Mouse (Mus musculus) hindbrain, embryonic 15.5 days (tissue): Measurements from ENCODE around the gene Gga1. TPM values are rescaled to one million over a fixed set of nuclear protein-coding genes. Genes with fewer than 3 reads are reported as not detected.

Source experiments
- ATAC-seq: fragments of 200-750 bp; cut with Nextera tagmentation; 2 replicates; pipeline ENCODE4 v1.8.0; 2017; ENCODE audit warnings: low read depth, moderate number of reproducible peaks, moderate TSS enrichment; ENCODE audit not compliant: low FRiP score
- H3K27ac ChIP-seq: fragments of 300-500 bp; sonication (generic); replicated peaks from 2 replicates; pipeline ENCODE4 v1.5.1; 2015; ENCODE audit warnings: mild to moderate bottlenecking, inconsistent platforms
- H3K27me3 ChIP-seq: fragments of 300-500 bp; sonication (generic); 2 replicates; pipeline ENCODE4 v1.6.1; 2015; ENCODE audit warnings: control low read depth, inconsistent platforms
- H3K36me3 ChIP-seq: fragments of 300-500 bp; sonication (generic); 2 replicates; pipeline ENCODE4 v1.6.1; 2015; ENCODE audit warnings: control low read depth, inconsistent platforms
- H3K4me1 ChIP-seq: fragments of 300-500 bp; sonication (generic); replicated peaks from 2 replicates; pipeline ENCODE4 v1.6.1; 2015; ENCODE audit warnings: control low read depth, inconsistent platforms
- H3K4me2 ChIP-seq: fragments of 300-500 bp; sonication (generic); 2 replicates; pipeline ENCODE4 v1.6.1; 2015; ENCODE audit warnings: moderate library complexity, mild to moderate bottlenecking, inconsistent platforms
- H3K4me3 ChIP-seq: fragments of 300-500 bp; sonication (generic); 2 replicates; pipeline ENCODE4 v1.5.1; 2015; ENCODE audit warnings: mild to moderate bottlenecking, inconsistent platforms
- H3K9ac ChIP-seq: fragments of 300-500 bp; sonication (generic); 2 replicates; pipeline ENCODE4 v1.6.1; 2015; ENCODE audit warnings: inconsistent platforms
- H3K9me3 ChIP-seq: fragments of 300-500 bp; sonication (generic); 2 replicates; pipeline ENCODE4 v1.6.1; 2016; ENCODE audit warnings: control low read depth, inconsistent platforms
- WGBS: fragments of 180-500 bp; shearing (Covaris S2); methylation state at CpG from one replicate; pipeline ENCODE4 v1.1.7; 2015; 5-methylcytosine and 5-hydroxymethylcytosine counted together
- polyA plus RNA-seq: library from polyadenylated mRNA; unstranded; fragments of >200 nt; fragmentation: Nextera tagmentation; extraction: Ambion mirVana; gene quantifications from 2 replicates; pipeline ENCODE4 v1.2.1, GENCODE M21; 2015

Gga1 gene
- polyA plus RNA-seq, 1 experiment from 2014 or later = 51.9 TPM

DNA sequence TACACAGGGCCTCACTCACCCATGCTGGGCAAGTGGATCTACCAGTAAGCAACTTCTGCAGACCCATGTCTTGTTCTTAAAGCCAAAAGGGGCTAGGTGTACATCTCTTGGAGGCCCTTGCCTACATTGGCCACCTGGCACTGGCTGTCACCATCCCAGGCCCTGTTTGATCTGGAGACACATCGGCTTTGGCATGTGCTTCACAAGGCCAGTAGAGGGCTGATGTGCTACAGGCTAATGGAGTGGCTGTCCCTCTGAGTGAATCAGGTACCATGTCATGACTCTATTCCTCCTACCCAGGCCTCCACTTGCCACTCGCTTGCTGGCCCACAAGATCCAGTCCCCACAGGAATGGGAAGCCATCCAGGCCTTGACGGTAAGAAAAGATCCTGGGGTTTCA is 4.8 kb downstream of the Gga1 start:
- H3K27me3 ChIP-seq = no peaks in the 10 kb centered on the region
- H3K27ac ChIP-seq = no peak overlapping the region
- H3K9ac ChIP-seq = no peak overlapping the region
- no peak overlapping the region for H3K4me2 ChIP-seq
- no peak overlapping the region for H3K4me3 ChIP-seq
- H3K9me3 ChIP-seq = no peaks in the 10 kb centered on the region
- no peak for ATAC-seq
- H3K36me3 ChIP-seq = peaks cover 44% of the 10 kb centered on the region
- peaks cover 16% of the 10 kb centered on the region for H3K4me1 ChIP-seq
- 87% methylated on average over 3 of the region's 3 CpGs for WGBS

DNA sequence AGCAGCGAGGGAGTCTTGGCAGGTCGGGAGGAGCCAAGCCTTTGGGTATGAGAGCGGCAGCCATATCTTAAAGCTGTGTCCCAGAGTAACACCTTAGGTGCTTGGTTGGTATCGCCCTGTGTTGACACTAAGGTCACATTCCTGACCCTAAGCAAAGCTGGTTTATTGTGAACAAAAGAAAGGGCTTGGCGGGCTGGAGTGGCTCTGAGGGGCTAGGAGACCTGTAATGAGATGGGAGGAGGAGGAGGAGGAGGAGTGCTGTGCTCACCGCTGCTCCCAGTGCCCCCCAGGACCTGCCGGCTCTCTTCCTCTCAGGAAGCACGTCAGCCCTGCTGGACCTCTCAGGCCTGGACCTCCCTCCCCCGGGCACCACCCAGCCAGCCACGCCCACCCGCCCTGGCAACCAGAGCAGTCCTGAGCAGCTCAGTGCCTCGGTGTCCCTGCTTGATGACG is 12.4 kb downstream of the Gga1 start:
- H3K27ac ChIP-seq = no peak overlapping the region
- H3K4me1 ChIP-seq = peaks cover 6% of the 10 kb centered on the region
- H3K4me3 ChIP-seq = no peak overlapping the region
- H3K4me2 ChIP-seq = no peak overlapping the region
- peaks cover 63% of the 10 kb centered on the region for H3K36me3 ChIP-seq
- no peak for ATAC-seq
- no peaks in the 10 kb centered on the region for H3K9me3 ChIP-seq
- H3K9ac ChIP-seq = no peak overlapping the region
- WGBS = 34% methylated on average over 13 of the region's 13 CpGs
- no peaks in the 10 kb centered on the region for H3K27me3 ChIP-seq

DNA sequence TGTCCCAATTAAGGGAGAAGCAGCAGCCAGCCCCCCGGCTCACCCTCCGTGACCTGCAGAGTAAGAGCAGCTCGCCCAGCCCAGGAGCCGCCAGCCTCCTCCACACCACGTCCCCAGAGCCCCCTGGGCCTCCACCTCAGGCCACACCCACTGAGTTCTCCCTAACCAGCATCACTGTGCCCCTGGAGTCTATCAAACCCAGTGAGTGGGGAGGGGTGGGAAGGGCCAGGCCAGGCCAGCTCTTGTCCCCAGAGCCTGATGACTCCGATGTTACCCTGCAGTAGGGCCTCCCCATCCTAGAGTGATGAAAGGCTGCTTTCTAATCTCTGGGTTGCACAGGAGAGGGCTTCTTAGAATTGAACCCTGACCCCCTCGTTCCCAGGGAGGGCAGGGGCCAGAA is 15.4 kb downstream of the Gga1 start:
- Histone ChIP-seq H3K4me1 (peaks cover 6% of the 10 kb centered on the region), H3K4me2 (no peak overlapping the region), H3K9me3 (no peaks in the 10 kb centered on the region), H3K9ac (no peak overlapping the region), H3K4me3 (no peak overlapping the region), H3K36me3 (peaks cover 38% of the 10 kb centered on the region), H3K27ac (no peak overlapping the region), H3K27me3 (no peaks in the 10 kb centered on the region)
- no peak for ATAC-seq
- WGBS = 75% methylated on average over 7 of the region's 7 CpGs

DNA sequence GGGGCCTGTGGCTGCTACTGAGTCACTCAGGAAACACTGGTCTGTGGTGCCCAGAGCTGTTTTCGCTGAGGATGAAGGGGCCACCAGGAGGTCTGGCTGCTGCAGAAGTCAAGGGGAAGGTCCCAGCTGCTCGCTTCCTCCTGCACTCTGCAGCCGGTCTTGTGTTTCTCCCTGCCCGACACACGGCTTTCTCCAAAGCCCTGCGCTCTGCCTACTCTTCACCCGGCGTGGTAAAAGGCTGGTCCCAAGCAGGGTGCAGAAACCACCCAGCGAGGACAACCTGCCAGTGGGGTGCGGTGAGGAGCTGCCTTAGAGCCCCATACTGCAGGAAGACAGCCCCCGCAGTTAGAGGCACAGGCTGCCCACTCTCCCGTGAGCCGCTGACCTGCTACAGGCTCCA is 17.7 kb downstream of the Gga1 start:
- Histone ChIP-seq H3K27me3 (peaks cover 7% of the 10 kb centered on the region; the same call in 1 of the 2 replicates), H3K4me1 (peaks cover 10% of the 10 kb centered on the region), H3K36me3 (peaks cover 26% of the 10 kb centered on the region), H3K9ac (no peak overlapping the region), H3K4me2 (no peak overlapping the region), H3K9me3 (no peaks in the 10 kb centered on the region), H3K27ac (no peak overlapping the region), H3K4me3 (no peak overlapping the region)
- no peak for ATAC-seq
- WGBS = 75% methylated on average over 13 of the region's 13 CpGs

DNA sequence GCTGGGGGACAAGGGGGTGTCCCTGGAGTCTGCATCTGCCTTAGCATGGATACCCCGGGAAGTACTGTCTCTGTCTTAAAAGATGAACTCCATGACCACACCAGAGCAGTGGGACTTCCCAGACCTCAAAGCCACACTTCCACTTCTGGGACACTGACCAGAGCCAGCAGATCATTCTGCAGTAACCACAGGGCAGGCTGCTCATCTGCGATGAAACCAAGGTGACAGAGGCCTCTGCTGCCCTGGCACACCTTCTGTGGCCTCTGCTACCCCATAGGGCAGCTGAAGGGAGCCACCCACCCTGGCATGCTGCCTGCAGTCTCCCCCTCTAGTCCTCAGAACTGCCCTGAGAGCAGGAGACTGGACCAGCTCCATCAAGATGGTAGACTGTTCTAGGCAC is 18.8 kb downstream of the Gga1 start:
- whole genome bisulfite sequencing = 82% methylated on average over 2 of the region's 2 CpGs
- no peak overlapping the region for H3K4me3 ChIP-seq
- H3K36me3 ChIP-seq = peaks cover 25% of the 10 kb centered on the region
- no peak overlapping the region for H3K27ac ChIP-seq
- H3K27me3 ChIP-seq = peaks cover 7% of the 10 kb centered on the region; the same call in 1 of the 2 replicates
- no peak overlapping the region for H3K4me2 ChIP-seq
- H3K9me3 ChIP-seq = no peaks in the 10 kb centered on the region
- H3K9ac ChIP-seq = no peak overlapping the region
- no peak for ATAC-seq
- H3K4me1 ChIP-seq = peaks cover 20% of the 10 kb centered on the region

DNA sequence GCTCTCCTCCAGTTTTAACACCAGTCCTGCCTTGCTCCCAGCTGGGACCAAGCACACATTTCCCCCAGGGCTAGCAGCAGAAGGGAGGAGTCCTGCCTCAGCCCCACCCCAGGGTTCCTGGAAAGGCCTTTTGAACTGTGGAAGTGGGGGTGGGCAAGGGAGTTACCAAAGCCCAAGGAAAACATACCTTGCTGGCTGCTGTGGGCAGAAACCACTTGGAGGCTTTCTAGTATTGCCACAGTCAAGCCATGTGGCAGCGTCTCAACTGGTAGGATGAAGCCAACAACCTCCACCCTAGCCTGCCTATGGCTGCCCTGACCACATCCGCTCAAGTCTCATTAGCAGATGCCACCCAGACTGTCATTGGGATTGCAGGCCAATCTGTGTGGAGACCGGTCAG is 19.2 kb downstream of the Gga1 start:
- 92% methylated on average over 3 of the region's 3 CpGs for WGBS
- Histone ChIP-seq H3K9me3 (no peaks in the 10 kb centered on the region), H3K4me2 (no peak overlapping the region), H3K4me1 (peaks cover 24% of the 10 kb centered on the region), H3K27me3 (peaks cover 11% of the 10 kb centered on the region; the same call in 1 of the 2 replicates), H3K4me3 (no peak overlapping the region), H3K9ac (no peak overlapping the region), H3K36me3 (peaks cover 21% of the 10 kb centered on the region), H3K27ac (no peak overlapping the region)
- no peak for ATAC-seq

DNA sequence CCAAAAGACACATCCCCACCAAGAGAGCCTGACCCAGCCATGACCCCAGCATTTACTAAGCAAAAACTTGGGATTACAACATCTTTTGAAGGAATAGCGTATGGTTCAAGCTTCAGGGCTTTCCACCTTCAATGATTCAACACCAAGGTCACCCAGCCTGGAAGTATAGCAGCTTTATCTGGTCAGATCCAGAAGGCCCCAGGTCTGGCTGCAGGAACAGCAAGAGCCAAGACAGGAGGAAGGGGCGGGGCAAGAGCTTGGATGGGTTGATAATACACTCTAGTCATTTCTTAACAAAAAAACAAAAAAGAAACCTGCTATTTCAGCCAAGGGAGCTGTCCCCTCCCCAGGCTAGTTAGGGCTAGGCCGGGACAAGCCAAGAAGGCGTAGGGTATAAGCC is 20.5 kb downstream of the Gga1 start:
- Histone ChIP-seq H3K4me1 (peaks cover 27% of the 10 kb centered on the region), H3K4me3 (no peak overlapping the region)
- 91% methylated on average over 4 of the region's 4 CpGs for WGBS

DNA sequence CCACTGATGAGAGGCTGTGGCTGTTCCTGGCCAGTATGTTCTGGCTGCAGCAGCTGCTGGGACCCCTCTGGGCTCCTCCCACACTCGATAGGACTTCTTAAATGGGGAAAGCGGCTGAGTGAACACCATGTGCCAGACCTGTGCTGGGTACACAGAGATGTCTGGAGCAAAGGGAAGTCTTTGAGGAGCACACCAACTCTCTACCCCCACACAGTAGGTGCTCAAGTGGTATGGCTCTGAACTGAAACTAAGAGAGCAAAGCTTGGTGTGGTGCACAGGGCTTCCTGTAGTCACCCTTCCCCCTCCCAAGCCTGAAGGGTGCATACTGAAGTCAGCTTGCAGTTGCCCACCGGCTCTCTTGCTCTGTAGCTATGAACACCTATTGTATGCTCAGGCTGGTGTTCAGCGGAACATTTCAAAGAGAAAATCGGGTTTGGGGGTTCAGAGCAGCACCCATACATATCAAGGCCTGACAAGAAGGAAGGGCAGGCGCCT is 21.6 kb downstream of the Gga1 start:
- Histone ChIP-seq H3K4me3 (no peak overlapping the region), H3K4me2 (peak overlapping the region; percentile 98; the same call in 1 of the 2 replicates), H3K4me1 (peaks cover 27% of the 10 kb centered on the region), H3K9ac (no peak overlapping the region), H3K36me3 (peaks cover 1% of the 10 kb centered on the region; the same call in 1 of the 2 replicates), H3K27ac (no peak overlapping the region), H3K27me3 (peaks cover 15% of the 10 kb centered on the region; the same call in 1 of the 2 replicates), H3K9me3 (no peaks in the 10 kb centered on the region)
- ATAC-seq = no peak
- WGBS = 57% methylated on average over 6 of the region's 6 CpGs

More for the DNA sequence above, 20.5 kb downstream of the Gga1 start:
- ATAC-seq = no peak
- Histone ChIP-seq H3K27ac (no peak overlapping the region), H3K36me3 (peaks cover 12% of the 10 kb centered on the region; the same call in 1 of the 2 replicates), H3K27me3 (peaks cover 15% of the 10 kb centered on the region; the same call in 1 of the 2 replicates), H3K4me2 (no peak overlapping the region), H3K9me3 (no peaks in the 10 kb centered on the region), H3K9ac (no peak overlapping the region)

DNA sequence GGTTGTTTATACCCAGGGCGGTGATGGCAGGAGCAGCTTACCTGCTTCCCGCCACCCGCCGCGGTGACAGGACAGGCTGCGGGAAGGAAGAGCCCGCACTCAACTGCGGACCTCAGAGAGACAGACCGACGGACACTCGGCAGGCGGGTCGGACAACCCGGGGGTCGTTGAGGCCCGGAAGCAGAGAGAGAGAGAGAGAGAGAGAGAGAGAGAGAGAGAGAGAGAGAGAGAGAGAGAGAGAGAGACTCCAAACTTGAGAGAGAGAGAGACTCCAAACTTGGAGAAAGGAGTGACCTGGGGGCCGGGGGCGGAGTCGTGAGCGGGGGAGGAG is 22.4 kb downstream of the Gga1 start, which contains the start of gene Gm49510:
TSS of gene Gm49510 (plus strand) at position 259 of the 331 bp plus-strand sequence.
- Histone ChIP-seq H3K27ac (no peak within 1 kb of the TSS), H3K36me3 (no peaks in the 10 kb centered on the region), H3K9ac (peak within 1 kb of the TSS; percentile 59), H3K4me1 (peaks cover 21% of the 10 kb centered on the region), H3K4me2 (peak within 1 kb of the TSS; percentile 98), H3K9me3 (no peaks in the 10 kb centered on the region), H3K27me3 (peaks cover 15% of the 10 kb centered on the region; the same call in 1 of the 2 replicates), H3K4me3 (peak within 1 kb of the TSS; percentile 59)
- WGBS = 4% methylated on average over 19 of the region's 20 CpGs
- no peak for ATAC-seq

DNA sequence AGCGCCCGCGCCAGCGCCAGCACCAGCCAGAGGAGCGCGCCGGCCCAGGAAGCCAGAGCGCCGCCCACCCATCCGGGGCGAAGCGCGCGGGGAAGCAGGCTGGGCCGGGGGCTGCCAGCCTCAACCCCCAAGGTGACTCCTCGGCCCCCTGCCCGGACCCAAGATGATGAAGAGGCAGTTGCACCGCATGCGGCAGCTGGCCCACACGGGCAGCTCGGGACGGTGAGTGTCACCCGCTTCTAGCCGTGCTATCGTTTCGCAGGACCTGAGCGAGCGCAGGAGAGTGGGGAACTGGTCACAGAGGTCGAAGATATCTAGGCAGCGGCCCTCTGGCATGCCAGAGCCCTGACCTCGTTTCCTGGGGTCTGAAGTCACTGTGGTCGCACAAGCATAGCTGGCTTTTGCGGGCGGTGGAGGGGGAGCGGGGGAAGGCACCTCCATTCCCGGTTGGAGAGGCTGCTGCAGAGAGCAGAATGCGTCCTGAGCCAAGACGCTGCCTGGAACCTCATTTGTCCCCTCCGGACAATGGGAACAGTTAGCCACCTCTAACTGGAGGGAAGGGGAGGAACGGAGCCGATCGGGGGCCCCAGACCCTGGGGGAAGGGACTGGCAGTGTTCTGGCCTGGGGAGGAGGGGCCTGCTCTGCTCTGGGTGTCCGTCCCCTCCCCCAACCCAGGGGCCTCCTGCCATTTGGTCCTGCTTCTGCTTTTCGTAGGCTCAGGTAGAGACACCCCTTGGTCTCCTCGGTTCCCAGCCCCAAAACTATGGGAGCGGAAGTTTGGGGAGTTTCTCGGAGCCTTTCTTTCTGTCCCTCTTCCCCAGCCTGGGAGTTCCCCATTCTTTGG is 23.0 kb downstream of the Gga1 start, which contains the start of gene Sh3bp1:
TSS of gene Sh3bp1 (plus strand) at position 29 of the 845 bp plus-strand sequence.
- 2% methylated on average over 47 of the region's 47 CpGs for WGBS
- peak within 1 kb of the TSS; percentile 98 for H3K4me2 ChIP-seq
- H3K9ac ChIP-seq = peak within 1 kb of the TSS; percentile 59
- H3K27me3 ChIP-seq = peaks cover 15% of the 10 kb centered on the region; the same call in 1 of the 2 replicates
- H3K9me3 ChIP-seq = no peaks in the 10 kb centered on the region
- H3K4me1 ChIP-seq = peaks cover 21% of the 10 kb centered on the region
- peak within 1 kb of the TSS; percentile 59 for H3K4me3 ChIP-seq
- H3K27ac ChIP-seq = no peak within 1 kb of the TSS
- no peaks in the 10 kb centered on the region for H3K36me3 ChIP-seq
- ATAC-seq = no peak

DNA sequence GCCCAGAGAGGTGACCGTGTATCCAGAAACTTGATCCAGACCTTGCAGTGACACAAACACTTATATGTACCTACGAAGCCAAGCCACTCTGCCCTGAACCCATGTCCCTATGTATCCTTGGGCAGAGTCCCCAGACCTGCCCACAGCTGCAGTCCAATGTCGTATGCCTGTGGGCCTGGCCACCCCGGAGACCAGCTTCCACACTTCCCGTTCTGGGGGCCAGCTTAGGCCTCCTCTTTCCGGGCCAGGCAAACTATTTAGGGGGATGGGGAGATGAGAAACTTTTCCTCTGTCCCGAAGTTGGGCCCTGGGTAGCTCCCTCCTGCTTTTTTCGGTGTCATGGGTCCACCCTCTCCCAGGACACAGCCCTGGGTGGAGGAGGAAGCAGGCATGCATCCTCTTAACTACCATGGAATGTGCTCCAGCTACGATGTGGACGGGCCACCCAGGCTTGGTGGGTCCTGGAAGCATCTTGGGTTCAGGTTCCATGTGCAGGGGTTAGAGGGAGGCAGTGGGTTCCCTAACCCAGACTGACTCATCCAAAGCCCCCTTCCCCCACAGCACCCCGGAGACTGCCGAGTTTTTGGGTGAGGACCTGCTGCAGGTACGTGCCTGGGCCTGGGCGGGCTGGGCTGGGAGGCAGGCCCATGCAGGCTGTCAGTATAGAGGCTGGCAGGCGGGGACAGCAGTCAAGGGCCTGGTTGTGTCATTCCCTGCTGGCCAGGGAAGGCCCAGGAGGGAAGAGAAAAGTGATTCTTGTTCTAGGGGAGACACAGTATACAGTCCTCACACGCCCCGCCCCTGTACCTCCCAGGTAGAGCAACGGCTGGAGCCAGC is 23.8 kb downstream of the Gga1 start:
- peaks cover 15% of the 10 kb centered on the region; the same call in 1 of the 2 replicates for H3K27me3 ChIP-seq
- no peaks in the 10 kb centered on the region for H3K36me3 ChIP-seq
- no peak overlapping the region for H3K27ac ChIP-seq
- peak overlapping the region; percentile 59 for H3K4me3 ChIP-seq
- peak overlapping the region; percentile 98 for H3K4me2 ChIP-seq
- H3K9ac ChIP-seq = no peak overlapping the region
- ATAC-seq = no peak
- no peaks in the 10 kb centered on the region for H3K9me3 ChIP-seq
- peaks cover 21% of the 10 kb centered on the region for H3K4me1 ChIP-seq
- WGBS = 27% methylated on average over 18 of the region's 18 CpGs
